Mouse (Mus musculus): ENCODE measurements around the gene Btg2.
A peak's percentile ranks its signal among the peaks of the same experiment; 100 is the strongest.

The Btg2 gene

DNA sequence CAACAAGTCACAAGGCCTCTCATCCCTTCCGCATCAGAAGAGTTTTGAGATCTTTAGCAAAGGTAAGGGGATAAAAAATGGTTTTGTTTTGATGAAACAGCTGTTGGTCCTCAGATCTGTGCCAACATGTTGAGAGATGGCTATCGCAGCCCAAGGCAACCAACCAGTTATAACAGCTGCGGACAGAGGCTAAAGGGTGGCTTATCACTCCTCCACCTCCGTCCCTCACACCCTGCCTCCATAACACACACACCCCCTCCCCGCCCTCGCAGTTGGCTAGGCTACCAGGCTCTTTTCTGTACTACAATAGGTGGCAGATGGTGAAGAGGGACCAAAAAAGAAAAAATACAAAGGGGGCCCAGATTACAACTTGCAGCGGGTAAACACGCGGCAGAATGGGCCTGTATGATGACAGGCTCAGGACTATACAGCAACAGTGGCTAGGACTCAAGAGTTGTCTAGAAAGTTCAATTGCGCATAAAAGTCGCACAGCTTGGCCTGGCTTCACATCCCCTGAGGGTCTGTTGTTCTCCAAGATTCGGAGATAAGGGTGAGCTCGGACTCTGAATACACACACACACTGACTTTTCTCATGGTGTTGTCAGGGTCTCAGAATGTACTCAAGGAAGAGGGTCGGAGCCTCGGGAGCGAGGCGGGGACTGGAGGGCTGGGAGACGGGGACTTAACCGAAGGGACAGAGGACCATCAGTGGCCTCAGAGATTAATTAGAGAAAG lies 692 bp downstream of the Btg2 start:
- DNase-seq (ENCODE audit: low read depth, low spot score): no peak

DNA sequence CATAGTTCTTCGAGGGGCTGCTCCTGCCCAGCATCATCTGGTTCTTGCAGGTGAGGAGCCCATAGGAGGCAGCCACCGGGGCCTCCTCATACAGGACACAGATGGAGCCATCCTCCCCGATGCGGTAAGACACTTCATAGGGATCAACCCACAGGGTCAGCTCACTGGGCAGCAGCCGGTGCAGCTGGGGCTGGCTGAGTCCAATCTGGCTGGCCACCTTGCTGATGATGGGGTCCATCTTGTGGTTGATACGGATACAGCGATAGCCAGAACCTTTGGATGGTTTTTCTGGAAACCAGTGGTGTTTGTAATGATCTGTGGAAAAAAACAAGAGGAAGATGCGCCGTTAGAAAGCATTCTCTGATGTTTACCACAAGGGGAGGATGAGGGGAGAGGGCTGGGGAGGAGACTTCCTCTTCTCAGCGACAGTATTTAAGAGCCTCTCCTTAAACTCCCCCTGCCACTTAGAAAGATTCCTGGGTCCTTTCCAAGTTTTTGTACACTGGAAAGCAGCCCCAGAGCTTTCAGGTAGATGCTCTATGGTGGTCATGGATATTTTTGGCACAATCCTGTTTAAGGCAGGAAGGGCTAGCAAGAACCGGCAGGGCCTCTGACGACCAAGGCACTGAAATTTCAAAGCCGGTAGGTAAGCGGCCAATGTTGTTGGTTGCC lies 1.4 kb downstream of the Btg2 start:
- peak; percentile 82 for DNase-seq (ENCODE audit: low read depth, low spot score)

DNA sequence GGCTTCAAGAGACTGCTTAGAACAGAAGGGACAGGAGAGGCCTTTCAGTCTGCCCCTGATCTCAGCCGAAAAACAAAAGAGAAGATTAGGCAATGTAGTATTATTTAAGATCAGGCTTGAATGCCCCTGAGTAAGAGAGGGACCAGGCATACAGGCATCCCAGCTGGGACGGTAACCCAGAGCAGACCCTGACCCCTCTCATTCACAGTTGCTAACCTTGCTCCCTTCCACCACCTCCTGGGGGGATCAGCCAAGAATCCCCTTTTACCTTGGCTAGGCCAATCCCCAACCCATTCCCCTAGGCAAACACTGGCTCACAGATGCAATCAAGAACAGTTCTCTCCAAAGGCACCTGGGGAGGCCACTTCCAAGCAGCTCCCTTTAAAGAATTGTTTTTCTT lies 2.1 kb downstream of the Btg2 start:
- DNase-seq (ENCODE audit: low read depth, low spot score): no peak

DNA sequence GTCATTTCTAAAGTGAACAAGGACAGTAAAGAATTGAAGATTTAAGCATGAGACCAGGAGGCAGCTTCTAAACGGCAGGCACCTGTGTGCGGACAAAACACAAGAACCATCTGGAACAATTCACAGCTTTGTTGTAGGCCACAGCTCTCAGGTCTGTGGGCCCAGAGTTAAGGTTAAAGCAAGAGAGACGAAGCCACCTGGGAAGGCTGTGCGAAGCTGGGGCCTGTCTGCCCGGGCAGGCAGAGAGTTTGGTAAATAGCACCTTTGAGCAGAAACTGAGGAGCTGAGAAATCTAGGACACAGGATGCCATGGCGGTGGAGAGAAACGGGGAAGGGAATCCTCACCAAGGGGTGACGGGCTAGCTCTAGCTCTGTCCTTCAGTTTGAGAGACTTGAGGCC lies 3.4 kb downstream of the Btg2 start:
- DNase-seq (ENCODE audit: low read depth, low spot score): no peak

- DNase-seq (ENCODE audit: low read depth, low spot score): peak; percentile 50
These were observed 4.3 kb downstream of the Btg2 start for GRCm38 (mm10) chr1:134074606-134075005.

GRCm38 (mm10) chr1:134074184-134074583 lies 4.7 kb downstream of the Btg2 start:
- DNase-seq (ENCODE audit: low read depth, low spot score): peak; percentile 30

- no peak for DNase-seq (ENCODE audit: low read depth, low spot score)
These were observed 5.3 kb downstream of the Btg2 start for GRCm38 (mm10) chr1:134073658-134074057.

- no peak for DNase-seq (ENCODE audit: low read depth, low spot score)
These were observed 5.8 kb downstream of the Btg2 start for GRCm38 (mm10) chr1:134073061-134073564.

GRCm38 (mm10) chr1:134071411-134072018 lies 7.4 kb downstream of the Btg2 start:
- DNase-seq (ENCODE audit: low read depth, low spot score): no peak

DNA sequence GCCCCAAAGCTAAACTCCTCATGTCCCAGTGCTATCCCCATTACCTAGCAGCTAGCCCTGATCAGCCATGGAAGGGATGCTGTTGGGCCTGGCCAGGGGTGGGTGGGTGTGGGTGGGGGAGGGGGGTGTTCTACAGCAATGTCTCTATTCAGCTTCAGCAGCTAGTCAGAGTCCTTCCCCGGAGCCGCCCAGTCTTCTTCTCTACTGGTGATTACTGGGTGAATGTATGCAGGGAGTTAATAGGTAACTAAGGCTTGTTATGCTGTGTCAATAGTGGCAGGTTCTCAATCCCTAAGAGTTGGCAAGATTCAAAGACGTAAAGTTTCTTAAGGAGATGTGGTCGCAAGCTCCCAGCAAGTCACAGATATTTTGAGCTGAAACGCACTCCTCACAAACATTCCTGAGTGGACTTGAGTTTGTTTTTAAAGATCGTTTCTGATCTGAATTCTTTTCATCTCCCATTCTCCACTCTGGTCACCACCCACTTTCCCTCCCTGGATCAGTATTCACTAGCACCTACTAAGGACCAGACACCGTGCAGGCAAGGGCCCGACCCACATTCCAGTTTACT lies 8.7 kb downstream of the Btg2 start:
- no peak for DNase-seq (ENCODE audit: low read depth, low spot score)

DNA sequence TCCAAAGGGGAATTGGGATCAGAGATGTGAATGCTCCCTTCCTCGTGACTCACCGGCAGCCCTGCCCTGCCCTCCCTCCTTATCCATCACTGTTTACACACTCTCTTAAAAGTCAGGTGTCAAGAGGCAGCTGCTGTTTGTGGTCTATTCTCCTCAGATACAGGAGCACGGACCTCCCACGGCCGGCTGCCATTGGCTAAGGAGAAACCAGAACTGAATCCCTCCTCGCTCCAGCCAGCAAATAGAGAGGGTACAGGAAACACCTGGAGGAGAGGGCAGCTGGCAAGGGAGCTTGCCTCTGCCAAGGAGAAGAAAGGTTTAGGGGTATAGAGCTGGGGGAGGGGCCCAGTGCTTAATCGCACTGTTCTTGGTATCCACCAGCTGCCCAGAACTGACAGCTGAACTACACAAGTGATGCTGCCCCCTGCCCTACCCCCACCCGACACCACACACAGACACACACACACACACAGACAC lies 11.7 kb downstream of the Btg2 start:
- peak; percentile 86 for DNase-seq (ENCODE audit: low read depth, low spot score)

- peak; percentile 32 for DNase-seq (ENCODE audit: low read depth, low spot score)
These were observed 12.4 kb downstream of the Btg2 start for GRCm38 (mm10) chr1:134066554-134066953.

GRCm38 (mm10) chr1:134065241-134065809 lies 13.6 kb downstream of the Btg2 start:
- DNase-seq (ENCODE audit: low read depth, low spot score): peak; percentile 78

DNA sequence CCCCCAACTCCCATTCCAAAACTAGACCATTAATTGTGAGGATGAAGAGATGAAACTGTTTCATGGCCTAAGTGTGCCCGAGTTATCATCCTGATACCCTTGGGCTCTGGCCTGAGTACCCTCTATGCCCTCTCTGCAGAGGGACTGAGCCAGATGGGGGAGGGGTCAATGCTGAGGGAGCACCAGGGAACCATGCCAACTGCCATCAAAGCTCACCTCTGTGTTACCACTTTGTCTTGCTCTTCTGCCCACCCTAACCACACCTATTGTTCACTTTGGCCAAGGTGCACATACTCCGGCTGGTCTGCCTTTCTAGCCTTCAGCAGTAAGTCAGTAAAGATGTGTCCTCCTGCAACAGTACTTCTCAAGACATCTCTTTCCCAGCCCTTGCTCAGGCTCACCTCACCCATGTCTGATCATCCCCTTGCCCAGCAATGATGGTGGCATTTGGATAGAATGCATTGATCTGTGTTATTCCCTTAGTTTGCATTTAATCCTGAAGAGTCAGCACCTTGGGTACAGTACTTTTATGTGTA lies 14.6 kb downstream of the Btg2 start:
- DNase-seq (ENCODE audit: low read depth, low spot score): peak; percentile 13

- peak; percentile 77 for DNase-seq (ENCODE audit: low read depth, low spot score)
These were observed 15.2 kb downstream of the Btg2 start for GRCm38 (mm10) chr1:134063773-134064125.

GRCm38 (mm10) chr1:134063086-134063772 lies 15.7 kb downstream of the Btg2 start:
- DNase-seq (ENCODE audit: low read depth, low spot score): peak; percentile 73

GRCm38 (mm10) chr1:134062411-134063085 lies 16.4 kb downstream of the Btg2 start:
- DNase-seq (ENCODE audit: low read depth, low spot score): peak; percentile 9

- DNase-seq (ENCODE audit: low read depth, low spot score): no peak
These were observed 17.0 kb downstream of the Btg2 start for GRCm38 (mm10) chr1:134061915-134062314.

DNA sequence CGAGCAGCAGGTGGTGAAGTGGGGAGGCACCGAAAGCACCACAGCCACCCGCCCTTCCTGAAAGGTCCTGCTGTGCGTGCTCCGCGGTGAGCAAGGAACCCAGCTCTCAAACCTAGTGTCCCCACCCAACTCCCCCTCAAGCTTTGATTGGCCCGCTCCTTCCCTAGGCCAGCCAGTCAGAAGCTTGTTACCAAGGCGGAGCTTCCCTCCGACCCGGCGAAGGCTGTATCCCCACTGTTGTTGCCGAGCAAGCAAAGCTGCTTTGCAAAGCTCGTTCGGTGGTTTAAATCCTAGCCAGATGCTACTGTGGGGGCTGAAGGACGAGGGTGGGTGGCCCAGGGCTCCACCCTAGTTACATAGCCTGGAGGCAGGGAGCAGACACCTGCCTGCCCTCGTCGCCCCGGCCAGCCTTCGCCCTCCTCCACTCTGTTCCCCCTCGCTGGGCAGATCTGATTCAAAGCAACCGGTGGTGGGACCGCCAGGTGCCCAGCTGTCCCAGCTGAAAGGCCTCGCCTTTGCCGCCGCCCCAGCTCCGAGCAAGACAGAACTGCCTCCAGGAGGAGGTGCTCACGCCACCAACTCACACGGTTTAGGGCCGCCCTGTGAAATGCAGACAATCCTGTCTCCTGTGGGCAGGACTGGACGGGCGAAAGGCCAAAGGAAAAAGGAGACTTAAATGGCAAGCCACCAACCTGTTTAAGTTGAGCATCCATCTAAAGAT lies 17.9 kb downstream of the Btg2 start:
- peak; percentile 95 for DNase-seq (ENCODE audit: low read depth, low spot score)
